Mouse (Mus musculus) central nervous system, embryonic 11.5 days (tissue): ENCODE data around the gene Dpy19l3. TPM values are rescaled to one million over a fixed set of nuclear protein-coding genes. Genes with fewer than 3 reads are reported as not detected.

Experiments used
- polyA plus RNA-seq: library from polyadenylated mRNA; depleted of rRNA; stranded (reverse); fragments of >200 nt; gene quantifications from 2 replicates; pipeline ENCODE4 v1.2.3, GENCODE M21; 2012; rRNA removed

The Dpy19l3 gene
- 20.6 and 47.9 TPM in 2 replicates for polyA plus RNA-seq

DNA sequence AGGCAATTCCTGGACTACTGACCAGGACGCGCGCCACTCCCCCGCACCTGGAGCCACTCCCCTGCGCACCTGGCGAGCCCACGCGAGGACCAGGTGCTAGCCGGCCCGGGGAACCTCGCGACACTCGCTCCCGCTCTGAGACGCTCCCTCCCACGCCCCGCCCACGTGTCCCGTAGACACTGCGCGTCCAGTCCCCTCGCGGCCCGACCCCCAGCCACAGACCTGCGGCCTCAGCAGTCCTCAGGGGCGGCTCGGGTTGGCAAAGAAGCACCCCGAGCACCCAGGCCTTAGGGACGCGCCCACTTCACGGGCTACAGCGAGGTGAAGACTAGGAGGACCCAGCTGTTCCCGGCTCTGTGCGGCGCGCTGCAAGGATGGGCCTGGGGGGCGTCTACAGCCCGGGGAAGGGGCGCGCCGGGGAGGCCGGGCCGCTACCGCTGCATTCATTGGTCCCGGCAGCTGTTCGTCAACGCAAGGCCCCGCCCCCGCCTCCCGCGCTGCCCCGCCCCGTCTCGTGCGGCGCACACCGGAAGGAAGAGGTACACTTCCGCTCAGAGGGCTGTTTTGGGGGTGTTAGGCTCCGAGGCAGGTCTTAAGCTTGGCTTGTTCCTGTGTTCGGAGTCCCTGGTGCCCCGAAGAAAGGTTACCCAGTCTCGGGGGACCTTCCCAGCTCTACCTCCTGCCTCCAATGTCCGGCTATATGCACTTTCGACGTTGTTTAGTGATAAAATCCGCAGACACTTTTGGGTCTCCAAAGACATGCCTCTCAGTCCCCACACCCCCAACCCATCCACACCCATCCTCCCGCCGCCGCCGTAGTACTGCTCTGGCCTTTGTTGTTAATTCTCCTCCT lies at the start of gene Dpy19l3:
Dpy19l3 (minus strand) TSS at position 422 of the 853 bp plus-strand sequence.

DNA sequence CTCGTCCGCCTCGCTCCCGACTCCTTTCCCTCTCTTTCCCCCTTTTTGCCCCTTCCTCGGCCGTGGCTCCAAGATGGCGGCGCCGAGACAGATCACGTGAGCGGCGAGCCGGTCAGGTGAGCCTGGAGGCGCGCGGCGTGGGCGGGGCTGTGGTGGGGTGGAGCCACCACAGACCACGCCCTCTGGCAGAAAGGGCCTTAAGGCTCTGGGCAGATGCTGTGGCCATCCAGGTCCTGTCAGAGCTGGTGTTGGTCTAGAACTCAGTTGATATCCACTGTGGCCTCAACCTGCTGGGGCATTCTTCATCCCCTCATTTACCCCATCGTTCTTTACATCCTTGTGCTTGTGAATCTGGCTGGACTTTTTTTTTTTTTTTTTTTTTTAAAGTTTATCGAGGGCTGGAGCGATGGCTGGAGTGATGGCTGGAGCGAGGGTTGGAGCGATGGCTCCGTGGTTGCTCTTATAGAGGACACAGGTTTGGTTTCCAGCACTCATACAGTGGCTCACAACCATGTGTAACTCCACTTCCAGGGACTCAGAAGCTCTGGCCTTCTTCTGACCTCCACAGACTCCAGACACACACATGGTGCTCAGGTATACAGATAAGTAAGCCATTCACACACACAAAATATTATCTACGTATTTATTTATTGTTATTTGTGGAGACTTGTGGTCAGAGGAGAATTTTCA lies 48.8 kb upstream of the Dpy19l3 start, which contains the start of gene Zfp507:
Zfp507 (minus strand) TSS at position 98 of the 690 bp plus-strand sequence.

DNA sequence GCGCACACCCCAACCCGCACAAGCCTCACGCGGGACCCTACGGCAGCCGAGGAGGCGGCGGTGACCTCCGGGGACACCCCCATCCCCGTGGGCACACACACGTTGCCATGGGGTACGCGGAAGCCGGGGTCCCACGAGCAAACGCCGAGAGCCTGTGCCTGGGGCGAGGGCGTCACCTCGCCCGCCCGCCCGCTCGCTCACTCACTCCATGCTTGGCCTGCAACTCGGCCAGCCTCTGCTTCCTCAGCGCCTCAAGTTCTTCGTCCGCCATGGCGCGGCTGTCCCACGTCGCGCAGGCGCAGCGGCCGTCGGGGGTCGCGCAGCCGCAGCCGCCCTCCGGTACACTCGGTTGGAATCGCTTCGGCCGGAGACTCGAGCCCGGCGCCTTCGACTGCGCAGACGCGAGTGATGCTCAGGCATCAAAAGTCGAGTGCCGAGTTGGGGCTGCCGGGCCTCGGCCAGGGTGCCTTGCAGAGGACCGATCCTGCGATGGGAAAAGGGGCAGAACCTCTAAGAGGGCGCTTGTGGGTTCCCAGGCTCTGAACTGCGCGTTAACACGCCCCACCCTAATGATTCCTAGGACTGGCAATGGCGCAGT lies 107.1 kb downstream of the Dpy19l3 start, which contains the start of gene Pdcd5:
Pdcd5 (minus strand) TSS at position 421 of the 598 bp plus-strand sequence.

Other genes with a start within 250 kb of the Dpy19l3 start
- gene Tdrd12, start 216.7 kb downstream of the Dpy19l3 start, polyA plus RNA-seq: 0.11 TPM in 1 of 2 replicates, not detected in the other
- 26.7 and 34.5 TPM in 2 replicates for gene Nudt19, start 198.2 kb downstream of the Dpy19l3 start, polyA plus RNA-seq
- gene Rgs9bp, start 168.9 kb downstream of the Dpy19l3 start, polyA plus RNA-seq: 0.37 and 0.43 TPM in 2 replicates
- 30.1 and 31.7 TPM in 2 replicates for gene Ankrd27, start 168.2 kb downstream of the Dpy19l3 start, polyA plus RNA-seq
- 247 and 309 TPM in 2 replicates for gene Pdcd5, start 106.9 kb downstream of the Dpy19l3 start, polyA plus RNA-seq
- 20.1 and 25.2 TPM in 2 replicates for gene Zfp507, start 48.5 kb upstream of the Dpy19l3 start, polyA plus RNA-seq